Mouse (Mus musculus) spleen, adult 12 weeks (tissue): Measurements from ENCODE around the gene Atp5j2.
A peak's percentile ranks its signal among the peaks of the same experiment; 100 is the strongest.
"Not testable (repeated sequence)": the region's sequence is repeated elsewhere in the genome, so short reads cannot be mapped to it uniquely, and the experiment has no call there.

ENCODE experiments used
- DNase-seq: peaks from one replicate; pipeline ENCODE4 v3.0.0; 2022; ENCODE audit warnings: low spot score

Atp5j2 gene

DNA sequence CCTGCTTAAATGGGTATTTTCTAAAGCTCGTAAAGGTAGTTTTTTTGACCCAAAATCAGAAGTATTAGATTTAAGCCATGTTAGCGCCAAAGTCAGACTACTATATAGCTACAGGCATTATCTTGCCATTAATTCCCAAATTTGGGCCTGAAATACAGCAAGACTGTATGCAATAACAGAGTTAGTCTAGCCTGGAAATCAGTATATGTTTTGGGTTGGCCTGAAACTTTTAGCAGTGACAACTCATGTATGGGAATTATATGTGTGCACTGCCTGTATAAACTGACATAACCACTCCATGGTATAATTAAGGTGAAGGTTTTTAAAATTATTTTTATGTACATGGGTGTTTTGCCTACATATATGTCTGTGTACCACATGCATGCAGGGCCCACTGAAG is at the start of gene Atp5j2:
Gene Atp5j2, minus strand, starts transcription at position 101 of the 400 bp plus-strand sequence.
- DNase-seq, result no peak

GRCm38 (mm10) chr5:145234636-145235035 is 42.8 kb upstream of the Atp5j2 start:
- no peak for DNase-seq

GRCm38 (mm10) chr5:145231893-145232411 is 40.1 kb upstream of the Atp5j2 start:
- DNase-seq, result no peak

DNA sequence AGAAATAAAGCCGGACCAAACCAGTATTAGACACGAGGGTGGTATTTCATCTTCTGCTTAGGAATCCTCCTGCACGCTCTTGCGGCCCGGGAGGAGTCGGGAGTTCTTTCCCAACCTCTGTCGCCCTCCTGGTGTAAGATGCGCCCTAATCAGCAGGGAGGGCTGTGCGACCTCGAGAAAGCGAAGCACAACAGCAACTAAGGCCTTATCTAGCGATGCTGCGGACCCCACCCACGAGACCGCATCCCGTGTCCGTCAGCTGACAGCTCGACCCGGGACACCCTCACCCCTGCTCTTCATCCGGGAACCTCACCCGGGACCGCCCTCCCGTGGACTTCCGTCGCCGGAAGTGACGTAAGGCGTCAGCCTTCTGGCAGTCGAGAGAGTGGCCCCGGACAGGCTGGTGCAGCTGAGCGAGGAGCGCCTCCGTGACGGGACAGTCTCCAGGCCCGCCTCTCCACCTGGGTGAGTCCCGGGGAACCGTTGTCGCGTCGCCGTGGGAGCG is 39.6 kb upstream of the Atp5j2 start, which contains the start of gene Zfp655:
Gene Zfp655, plus strand, starts transcription at position 349 of the 505 bp plus-strand sequence.
- peak; percentile 95 for DNase-seq

DNA sequence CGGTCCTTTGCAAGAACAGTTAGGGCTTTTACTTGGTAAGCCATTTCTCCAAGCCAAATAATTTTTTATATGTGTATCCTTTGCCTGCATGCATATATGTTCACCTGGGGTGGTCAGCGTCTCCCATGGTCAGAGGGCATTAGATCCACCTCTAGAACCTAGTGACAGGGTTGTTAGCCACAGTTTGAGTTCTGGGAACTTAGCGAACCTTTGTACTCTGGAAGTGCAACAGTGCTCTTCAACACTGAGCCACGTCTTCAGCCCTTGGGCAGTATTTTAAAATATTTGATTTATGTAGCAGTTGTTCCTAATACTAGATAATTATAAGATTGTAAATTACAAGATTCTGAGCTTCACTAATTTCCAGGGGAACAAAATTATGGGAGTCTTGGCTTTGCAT is 38.8 kb upstream of the Atp5j2 start:
- no peak for DNase-seq

GRCm38 (mm10) chr5:145229283-145229682 is 37.4 kb upstream of the Atp5j2 start:
- DNase-seq, result not testable (repeated sequence)

GRCm38 (mm10) chr5:145226453-145226852 is 34.6 kb upstream of the Atp5j2 start:
- no peak for DNase-seq

DNA sequence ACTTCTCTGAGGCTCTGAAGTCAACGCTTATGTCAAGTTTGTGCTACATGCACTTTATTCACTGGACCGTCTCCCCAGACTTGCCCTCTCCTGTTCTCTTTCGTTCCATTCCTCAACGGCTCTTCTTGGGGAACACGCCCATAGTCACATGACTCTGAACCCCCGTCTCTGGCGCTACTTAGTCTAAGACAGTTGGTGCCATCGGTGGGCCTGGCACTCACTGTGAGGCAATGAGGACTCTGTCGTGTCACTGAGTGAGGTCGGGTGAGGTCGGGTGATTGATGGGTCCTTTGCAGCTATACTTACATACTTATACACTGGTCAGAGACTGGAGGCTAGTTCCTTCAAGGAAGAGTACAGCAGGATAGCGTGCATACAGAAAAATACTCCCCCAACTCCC is 31.5 kb upstream of the Atp5j2 start:
- no peak for DNase-seq

- no peak for DNase-seq
Measured at GRCm38 (mm10) chr5:145222840-145223239, 31.0 kb upstream of the Atp5j2 start.

DNA sequence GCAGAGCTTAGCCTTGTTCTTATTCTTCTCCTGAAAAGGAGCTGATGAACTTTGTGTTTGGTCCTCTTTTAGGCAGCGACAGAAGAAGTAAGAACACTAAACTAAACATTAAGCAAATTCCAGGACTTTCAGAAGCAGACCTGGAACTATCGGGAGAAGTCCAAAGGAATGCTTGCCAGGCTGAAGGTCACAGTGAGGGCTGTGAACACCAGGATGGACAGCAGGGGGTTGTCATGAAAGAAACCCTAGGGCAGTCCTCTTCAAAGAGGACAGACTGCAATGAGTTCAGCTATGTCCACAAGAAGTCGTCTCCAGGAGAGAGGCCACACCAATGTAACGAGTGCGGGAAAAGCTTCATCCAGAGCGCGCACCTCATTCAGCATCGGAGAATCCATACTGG is 28.1 kb upstream of the Atp5j2 start:
- no peak for DNase-seq

GRCm38 (mm10) chr5:145218671-145219070 is 26.8 kb upstream of the Atp5j2 start:
- DNase-seq, result no peak

- DNase-seq, result no peak
Measured at GRCm38 (mm10) chr5:145218206-145218605, 26.3 kb upstream of the Atp5j2 start.

DNA sequence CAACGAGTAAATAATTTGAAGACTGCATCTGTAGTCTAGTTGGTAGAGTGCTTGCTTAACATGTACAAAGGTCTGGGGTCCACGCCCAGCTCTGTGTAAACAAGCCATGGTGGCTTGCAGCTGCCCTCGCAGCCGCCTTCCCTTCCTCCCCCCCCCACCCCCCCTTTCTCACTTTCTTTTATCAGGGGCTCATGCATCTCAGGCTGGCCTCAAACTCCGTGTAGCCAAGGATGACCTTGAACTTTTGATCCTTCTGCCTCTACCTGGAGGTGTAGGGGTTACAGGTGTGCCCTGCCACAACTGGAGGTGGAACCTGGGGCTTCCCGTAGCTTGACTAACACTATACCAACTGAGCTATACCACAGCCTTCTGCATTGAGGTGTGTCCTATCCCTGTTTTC is 25.9 kb upstream of the Atp5j2 start:
- no peak for DNase-seq

- DNase-seq, result no peak
Measured at GRCm38 (mm10) chr5:145214679-145215078, 22.8 kb upstream of the Atp5j2 start.

DNA sequence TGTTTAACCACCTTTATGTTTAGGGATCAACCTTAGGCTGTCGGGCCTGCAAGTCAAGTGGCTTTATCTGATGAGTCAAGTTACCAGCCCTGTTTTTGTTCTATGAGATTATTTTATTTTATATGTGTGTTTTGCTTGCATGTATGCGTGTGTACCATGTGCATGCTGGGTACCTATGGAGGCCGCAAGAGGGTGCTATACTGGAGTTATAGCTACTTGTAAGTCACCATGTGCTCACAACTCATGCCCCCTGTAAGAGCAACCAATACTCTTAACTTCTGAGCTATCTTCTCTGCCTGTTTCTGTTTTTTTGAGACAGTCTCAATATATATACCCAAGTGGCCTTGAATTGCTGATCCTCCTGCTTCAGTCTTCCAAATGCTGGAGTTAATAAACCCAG is 21.6 kb upstream of the Atp5j2 start:
- DNase-seq, result no peak

DNA sequence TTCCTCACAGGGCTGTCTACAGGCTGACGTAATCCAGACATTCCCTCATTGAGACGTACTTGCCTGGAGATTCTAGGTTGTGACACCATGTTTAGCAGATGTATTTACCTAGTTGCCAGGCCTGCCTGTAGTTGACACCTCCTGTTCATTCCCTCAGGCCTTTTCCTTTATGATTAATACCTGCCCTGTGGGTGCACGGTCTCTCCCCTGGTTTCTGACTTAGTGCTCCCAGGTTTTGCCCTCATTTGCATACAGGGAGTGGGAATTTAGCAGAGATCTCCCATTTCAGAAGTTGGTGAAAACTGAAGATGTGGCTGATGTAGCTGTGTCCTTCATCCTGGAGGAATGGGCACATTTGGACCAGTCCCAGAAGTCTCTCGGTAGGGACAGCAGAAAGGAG is 20.4 kb upstream of the Atp5j2 start:
- DNase-seq, result no peak

DNA sequence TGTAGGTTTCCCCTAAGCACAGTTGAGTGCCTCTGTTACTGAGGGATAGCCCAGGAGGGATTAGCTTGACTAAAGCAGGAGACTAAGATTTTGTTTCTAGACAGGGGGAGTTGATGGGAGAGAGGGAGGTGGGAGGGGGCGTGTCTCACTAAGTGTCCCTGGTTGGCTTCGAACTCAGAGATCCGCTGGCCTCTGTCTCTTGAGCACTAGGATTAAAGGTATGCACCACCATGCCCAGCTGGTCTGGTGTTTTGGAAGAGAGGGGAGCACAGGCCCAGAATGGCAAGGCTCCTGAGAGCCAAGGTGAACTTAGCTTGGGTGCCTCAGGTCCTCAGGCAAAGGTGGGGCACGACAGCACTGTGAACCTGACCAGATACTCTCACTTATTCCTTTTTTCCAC is 19.5 kb upstream of the Atp5j2 start:
- no peak for DNase-seq

DNA sequence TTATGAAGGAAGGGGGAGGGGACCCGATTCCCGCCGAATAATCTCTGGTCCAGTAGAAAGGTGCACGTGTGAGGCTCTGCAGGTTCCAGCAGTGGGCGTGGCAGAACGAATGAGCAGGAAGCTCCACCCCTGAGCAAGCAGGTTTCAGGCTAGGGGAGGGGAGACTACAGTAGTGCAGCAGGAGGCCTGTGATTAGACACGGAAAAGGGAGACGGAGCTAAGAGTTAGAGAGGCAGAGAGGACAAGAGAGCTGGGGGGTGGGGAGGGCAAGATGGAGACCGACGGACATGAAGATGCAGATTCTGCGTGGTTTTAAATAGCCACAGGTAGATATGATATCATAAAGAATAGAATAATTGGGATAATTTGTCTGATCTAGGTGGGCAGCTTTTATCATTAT is 16.5 kb upstream of the Atp5j2 start:
- DNase-seq, result not testable (repeated sequence)

DNA sequence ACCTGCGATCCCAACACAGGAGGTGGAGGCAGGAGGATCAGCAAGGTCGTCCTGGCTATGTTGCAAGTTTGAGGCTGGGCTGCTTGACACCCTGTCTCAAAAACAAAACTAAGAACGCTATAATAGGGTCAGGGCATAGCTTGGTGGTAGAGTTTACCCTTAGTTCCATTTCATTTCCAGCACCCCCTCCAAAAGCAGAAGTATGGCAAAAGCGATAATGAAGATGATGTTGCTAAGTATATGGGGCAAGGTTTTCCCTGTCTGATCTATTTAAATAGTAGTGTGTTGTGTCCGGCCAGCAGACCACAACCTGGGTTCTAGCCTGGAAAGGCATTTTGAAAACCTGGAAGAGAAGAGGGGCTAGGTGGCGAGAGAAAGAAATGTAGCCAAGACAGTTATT is 16.1 kb upstream of the Atp5j2 start:
- no peak for DNase-seq

GRCm38 (mm10) chr5:145207385-145207784 is 15.5 kb upstream of the Atp5j2 start:
- no peak for DNase-seq

- no peak for DNase-seq
Measured at GRCm38 (mm10) chr5:145205041-145205440, 13.2 kb upstream of the Atp5j2 start.

- peak; percentile 93 for DNase-seq
Measured at GRCm38 (mm10) chr5:145203936-145204691, 12.3 kb upstream of the Atp5j2 start, which contains the start of gene Zkscan5. TSS of gene Zkscan5 (plus strand) at chr5:145204562.

GRCm38 (mm10) chr5:145202446-145202845 is 10.6 kb upstream of the Atp5j2 start:
- no peak for DNase-seq
